Mouse (Mus musculus) heart, embryonic 11.5 days (tissue): ENCODE measurements at regions not wholly inside any gene's neighbourhood (a gene's known extent, or its start where the extent isn't known, plus 50 kb on each side); places are given as distances from the start of the nearest gene placed in this dataset.

Experiments
- ATAC-seq: fragments of 200-750 bp; cut with Nextera tagmentation; replicated peaks from 2 replicates; pipeline ENCODE4 v1.8.0; 2017; ENCODE audit warnings: moderate library complexity; ENCODE audit not compliant: insufficient number of reproducible peaks, low FRiP score, low TSS enrichment
- H3K27ac ChIP-seq: fragments of 300-500 bp; sonication (generic); 2 replicates; pipeline ENCODE4 v1.5.1; 2014; ENCODE audit warnings: mild to moderate bottlenecking, low read depth, low read length
- H3K27me3 ChIP-seq: fragments of 300-500 bp; sonication (generic); 2 replicates; pipeline ENCODE4 v1.6.1; 2014; ENCODE audit warnings: mild to moderate bottlenecking, low read length, mixed read lengths; ENCODE audit not compliant: control insufficient read depth, insufficient read depth
- H3K36me3 ChIP-seq: fragments of 300-500 bp; sonication (generic); 2 replicates; pipeline ENCODE4 v1.6.1; 2014; ENCODE audit warnings: mild to moderate bottlenecking, low read length, moderate library complexity, mixed read lengths; ENCODE audit not compliant: control insufficient read depth, insufficient read depth
- H3K4me1 ChIP-seq: fragments of 300-500 bp; sonication (generic); 2 replicates; pipeline ENCODE4 v1.6.1; 2014; ENCODE audit warnings: low read length; ENCODE audit not compliant: control insufficient read depth, insufficient read depth
- H3K4me2 ChIP-seq: fragments of 300-500 bp; sonication (generic); 2 replicates; pipeline ENCODE4 v1.6.1; 2014; ENCODE audit warnings: mild to moderate bottlenecking, moderate library complexity
- H3K4me3 ChIP-seq: fragments of 300-500 bp; sonication (generic); 2 replicates; pipeline ENCODE4 v1.5.1; 2014; ENCODE audit warnings: low read depth, low read length
- H3K9ac ChIP-seq: fragments of 300-500 bp; sonication (generic); 2 replicates; pipeline ENCODE4 v1.6.1; 2014; ENCODE audit warnings: mild to moderate bottlenecking, low read depth, low read length, moderate library complexity
- H3K9me3 ChIP-seq: fragments of 300-500 bp; sonication (generic); replicated peaks from 2 replicates; pipeline ENCODE4 v1.6.1; 2016; ENCODE audit warnings: low read length; ENCODE audit not compliant: control insufficient read depth
- WGBS: fragments of 180-500 bp; shearing (Covaris S2); extraction: QIAGEN DNeasy Blood & Tissue Kit; methylation state at CpG from one replicate; pipeline ENCODE4 v1.1.7; 2014; ENCODE audit not compliant: insufficient replicate concordance; 5-methylcytosine and 5-hydroxymethylcytosine counted together

GRCm38 (mm10) chr16:78134531-78134930 is 166.8 kb upstream of the Cxadr start:
- Histone ChIP-seq H3K27me3 (no peaks in the 10 kb centered on the region), H3K36me3 (no peaks in the 10 kb centered on the region), H3K4me1 (no peaks in the 10 kb centered on the region), H3K27ac (no peak overlapping the region), H3K9ac (no peak overlapping the region), H3K4me2 (no peak overlapping the region), H3K4me3 (no peak overlapping the region), H3K9me3 (no peaks in the 10 kb centered on the region)
- ATAC-seq = no peak
- WGBS = 70% methylated on average over 7 of the region's 7 CpGs

DNA sequence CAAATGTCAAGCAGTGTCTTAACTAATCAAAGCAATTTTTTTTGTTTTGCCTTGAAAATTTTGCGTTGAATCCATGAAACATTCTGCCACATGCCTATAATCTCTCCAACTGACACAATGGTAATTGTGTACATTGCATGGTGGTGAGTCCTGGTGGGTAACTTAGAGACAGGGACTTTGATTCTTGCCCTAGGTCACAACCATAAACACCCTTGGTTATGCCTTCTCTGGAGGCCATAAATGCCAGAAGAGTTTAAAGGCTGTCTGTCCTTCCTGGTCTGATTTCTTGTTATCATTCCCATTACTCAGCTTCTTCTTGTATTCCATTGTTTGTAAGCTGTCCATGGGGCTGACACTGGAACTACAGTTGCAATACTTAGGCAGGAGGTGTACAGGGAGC is 179.6 kb upstream of the Cxadr start:
- H3K36me3 ChIP-seq = no peaks in the 10 kb centered on the region
- no peak overlapping the region for H3K9ac ChIP-seq
- no peak overlapping the region for H3K27ac ChIP-seq
- H3K4me1 ChIP-seq = no peaks in the 10 kb centered on the region
- no peak for ATAC-seq
- no peak overlapping the region for H3K4me3 ChIP-seq
- 64% methylated on average over 1 of the region's 1 CpGs for WGBS
- no peak overlapping the region for H3K4me2 ChIP-seq
- no peaks in the 10 kb centered on the region for H3K27me3 ChIP-seq
- no peaks in the 10 kb centered on the region for H3K9me3 ChIP-seq

- Histone ChIP-seq H3K4me1 (no peaks in the 10 kb centered on the region), H3K4me3 (no peak overlapping the region), H3K9me3 (no peaks in the 10 kb centered on the region), H3K36me3 (no peaks in the 10 kb centered on the region), H3K27ac (no peak overlapping the region), H3K27me3 (no peaks in the 10 kb centered on the region), H3K9ac (no peak overlapping the region), H3K4me2 (no peak overlapping the region)
- ATAC-seq = no peak
- WGBS = 71% methylated on average over 2 of the region's 2 CpGs
These were observed 180.9 kb upstream of the Cxadr start for GRCm38 (mm10) chr16:78120346-78120899.

- H3K4me1 ChIP-seq = no peaks in the 10 kb centered on the region
- no peaks in the 10 kb centered on the region for H3K27me3 ChIP-seq
- no peak overlapping the region for H3K4me3 ChIP-seq
- H3K36me3 ChIP-seq = no peaks in the 10 kb centered on the region
- H3K9me3 ChIP-seq = no peaks in the 10 kb centered on the region
- no peak overlapping the region for H3K9ac ChIP-seq
- no peak overlapping the region for H3K27ac ChIP-seq
- H3K4me2 ChIP-seq = no peak overlapping the region
- no peak for ATAC-seq
These were observed 197.0 kb upstream of the Cxadr start for GRCm38 (mm10) chr16:78104246-78104645.

GRCm38 (mm10) chr16:78101415-78102326 is 199.6 kb upstream of the Cxadr start:
- 51% methylated on average over 14 of the region's 14 CpGs for WGBS

DNA sequence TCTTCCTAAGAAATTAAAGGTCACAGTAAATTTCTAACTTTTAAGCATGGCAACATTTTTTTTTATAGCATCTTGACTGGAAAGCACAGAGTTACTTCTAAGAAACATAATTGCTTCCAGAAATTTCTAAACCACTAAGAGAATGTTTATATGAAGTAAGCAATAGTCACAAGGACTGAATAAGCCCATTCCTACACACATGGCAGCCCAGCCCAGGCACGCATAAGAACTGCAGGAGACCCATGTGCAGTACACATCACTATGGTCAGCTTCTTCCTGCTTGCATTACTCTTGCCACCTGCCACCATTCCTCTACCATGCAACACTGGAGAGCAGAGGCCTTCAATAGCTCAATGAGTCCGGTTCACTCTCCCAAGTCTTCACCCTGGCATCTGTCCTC is 201.4 kb upstream of the Cxadr start:
- H3K4me3 ChIP-seq = no peak overlapping the region
- H3K36me3 ChIP-seq = no peaks in the 10 kb centered on the region
- WGBS = 82% methylated on average over 2 of the region's 2 CpGs
- H3K27me3 ChIP-seq = no peaks in the 10 kb centered on the region
- H3K4me2 ChIP-seq = no peak overlapping the region
- H3K9me3 ChIP-seq = no peaks in the 10 kb centered on the region
- H3K27ac ChIP-seq = no peak overlapping the region
- ATAC-seq = no peak
- no peaks in the 10 kb centered on the region for H3K4me1 ChIP-seq
- H3K9ac ChIP-seq = no peak overlapping the region

More at GRCm38 (mm10) chr16:78101415-78102326, 199.6 kb upstream of the Cxadr start:
- no peaks in the 10 kb centered on the region for H3K27me3 ChIP-seq
- no peak for ATAC-seq
- H3K4me2 ChIP-seq = no peak overlapping the region
- no peaks in the 10 kb centered on the region for H3K36me3 ChIP-seq
- H3K27ac ChIP-seq = no peak overlapping the region
- no peaks in the 10 kb centered on the region for H3K9me3 ChIP-seq
- H3K9ac ChIP-seq = no peak overlapping the region
- H3K4me3 ChIP-seq = no peak overlapping the region
- H3K4me1 ChIP-seq = no peaks in the 10 kb centered on the region

GRCm38 (mm10) chr16:78099114-78099513 is 202.2 kb upstream of the Cxadr start:
- H3K27me3 ChIP-seq = no peaks in the 10 kb centered on the region
- no peaks in the 10 kb centered on the region for H3K36me3 ChIP-seq
- H3K4me3 ChIP-seq = no peak overlapping the region
- H3K4me2 ChIP-seq = no peak overlapping the region
- H3K9ac ChIP-seq = no peak overlapping the region
- WGBS = 75% methylated on average over 6 of the region's 6 CpGs
- ATAC-seq = no peak
- H3K27ac ChIP-seq = no peak overlapping the region
- H3K4me1 ChIP-seq = no peaks in the 10 kb centered on the region
- no peaks in the 10 kb centered on the region for H3K9me3 ChIP-seq

DNA sequence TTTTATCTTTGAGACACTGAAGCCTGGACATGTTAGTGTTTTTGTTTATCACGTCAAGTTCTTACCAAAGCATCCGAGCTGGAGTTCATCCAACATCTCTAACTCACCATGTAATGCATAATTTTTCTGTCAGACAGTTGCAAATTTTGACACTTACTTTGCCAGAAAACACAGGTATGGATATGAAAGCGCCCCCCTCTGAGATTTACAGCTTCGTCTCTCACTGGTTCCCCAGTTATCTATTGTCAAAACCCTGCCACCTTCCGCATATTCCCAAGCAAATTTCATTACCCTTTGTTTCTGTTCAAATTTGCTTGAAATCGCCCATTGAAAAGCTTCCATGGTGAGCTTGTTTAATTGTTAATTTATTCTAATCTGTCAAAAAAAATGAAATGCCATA is 202.7 kb upstream of the Cxadr start:
- ATAC-seq = no peak
- Histone ChIP-seq H3K27me3 (no peaks in the 10 kb centered on the region), H3K4me3 (no peak overlapping the region), H3K9ac (no peak overlapping the region), H3K4me1 (no peaks in the 10 kb centered on the region), H3K27ac (no peak overlapping the region), H3K9me3 (no peaks in the 10 kb centered on the region), H3K36me3 (no peaks in the 10 kb centered on the region), H3K4me2 (no peak overlapping the region)
- 77% methylated on average over 6 of the region's 6 CpGs for WGBS

DNA sequence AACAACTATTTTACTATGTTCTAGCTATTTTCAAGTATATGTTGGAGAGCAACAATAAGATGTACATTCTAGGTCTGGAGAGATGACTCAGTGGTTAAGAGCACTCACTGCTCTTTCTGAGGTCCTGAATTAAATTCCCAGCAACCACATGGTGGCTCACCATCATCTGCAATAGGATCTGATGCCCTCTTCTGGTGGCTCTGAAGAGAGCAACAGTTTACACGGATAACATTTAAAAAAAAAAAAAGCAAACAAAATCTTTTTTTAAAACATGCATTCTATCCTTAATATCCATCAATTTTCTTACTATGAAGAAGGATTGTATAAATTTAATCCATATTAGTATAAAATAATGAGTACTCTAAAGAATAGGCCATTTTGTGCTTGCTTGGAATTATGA is 204.7 kb upstream of the Cxadr start:
- no peaks in the 10 kb centered on the region for H3K9me3 ChIP-seq
- no peaks in the 10 kb centered on the region for H3K4me1 ChIP-seq
- no peak overlapping the region for H3K27ac ChIP-seq
- H3K9ac ChIP-seq = no peak overlapping the region
- H3K4me2 ChIP-seq = no peak overlapping the region
- WGBS = 47% methylated on average over 1 of the region's 1 CpGs
- no peak for ATAC-seq
- H3K4me3 ChIP-seq = no peak overlapping the region
- no peaks in the 10 kb centered on the region for H3K27me3 ChIP-seq
- no peaks in the 10 kb centered on the region for H3K36me3 ChIP-seq
